Mouse (Mus musculus) hindbrain, embryonic 11.5 days (tissue): ENCODE results near the gene Rps29. TPM values are rescaled to one million over a fixed set of nuclear protein-coding genes. Genes with fewer than 3 reads are reported as not detected.
A peak's percentile ranks its signal among the peaks of the same experiment; 100 is the strongest.

Experiments used
- ATAC-seq: fragments of 200-750 bp; cut with Nextera tagmentation; 2 replicates; pipeline ENCODE4 v1.8.0; 2017; ENCODE audit warnings: mild to moderate bottlenecking, moderate TSS enrichment, moderate library complexity; ENCODE audit not compliant: low FRiP score
- DNase-seq: peaks from one replicate; pipeline ENCODE4 v3.0.0-alpha.2; 2015; ENCODE audit warnings: low spot score
- H3K27ac ChIP-seq: fragments of 300-500 bp; sonication (generic); 2 replicates; pipeline ENCODE4 v1.5.1; 2014; ENCODE audit warnings: mild to moderate bottlenecking, low read depth, low read length
- H3K27me3 ChIP-seq: fragments of 300-500 bp; sonication (generic); 2 replicates; pipeline ENCODE4 v1.6.1; 2014; ENCODE audit warnings: mild to moderate bottlenecking, low read length, moderate library complexity, mixed read lengths; ENCODE audit not compliant: control insufficient read depth, insufficient read depth
- H3K36me3 ChIP-seq: fragments of 300-500 bp; sonication (generic); 2 replicates; pipeline ENCODE4 v1.6.1; 2014; ENCODE audit warnings: mild to moderate bottlenecking, low read length, moderate library complexity, mixed read lengths; ENCODE audit not compliant: control insufficient read depth, insufficient read depth
- H3K4me1 ChIP-seq: fragments of 300-500 bp; sonication (generic); replicated peaks from 2 replicates; pipeline ENCODE4 v1.6.1; 2014; ENCODE audit warnings: low read length, mixed read lengths; ENCODE audit not compliant: control insufficient read depth, insufficient read depth
- H3K4me2 ChIP-seq: fragments of 300-500 bp; sonication (generic); replicated peaks from 2 replicates; pipeline ENCODE4 v1.6.1; 2014; ENCODE audit warnings: mild to moderate bottlenecking, low read depth, low read length
- H3K4me3 ChIP-seq: fragments of 300-500 bp; sonication (generic); 2 replicates; pipeline ENCODE4 v1.5.1; 2014; ENCODE audit warnings: low read depth, low read length
- H3K9ac ChIP-seq: fragments of 300-500 bp; sonication (generic); 2 replicates; pipeline ENCODE4 v1.6.1; 2014; ENCODE audit warnings: low read depth, low read length
- H3K9me3 ChIP-seq: fragments of 300-500 bp; sonication (generic); 2 replicates; pipeline ENCODE4 v1.6.1; 2016; ENCODE audit warnings: low read length; ENCODE audit not compliant: control insufficient read depth
- WGBS: fragments of 180-500 bp; shearing (Covaris S2); extraction: QIAGEN DNeasy Blood & Tissue Kit; methylation state at CpG from one replicate; pipeline ENCODE4 v1.1.7; 2014; 5-methylcytosine and 5-hydroxymethylcytosine counted together
- polyA plus RNA-seq: library from polyadenylated mRNA; unstranded; fragments of >200 nt; fragmentation: Nextera tagmentation; extraction: Ambion mirVana; gene quantifications from 2 replicates; pipeline ENCODE4 v1.2.1, GENCODE M21; 2014

Gene Rps29
- polyA plus RNA-seq, 1 experiment from 2014 or later, result 1,264 TPM

GRCm38 (mm10) chr12:69183583-69184308, 24.8 kb upstream of the Rps29 start, which contains the start of the genes Rpl36al and Mgat2:
TSS of gene Rpl36al (minus strand) at chr12:69184083.
TSS of gene Mgat2 (plus strand) at chr12:69184157.
- peaks cover 2% of the 10 kb centered on the region; the same call in 1 of the 2 replicates for H3K36me3 ChIP-seq
- peak within 1 kb of the TSS; percentile 90 for H3K27ac ChIP-seq
- ATAC-seq (peak; percentile 100), DNase-seq (peak; percentile 99)
- WGBS, result under 1% methylated on average over 77 of the region's 84 CpGs
- H3K27me3 ChIP-seq, result no peaks in the 10 kb centered on the region
- no peaks in the 10 kb centered on the region for H3K9me3 ChIP-seq
- H3K9ac ChIP-seq, result peak within 1 kb of the TSS; percentile 91
- no peaks in the 10 kb centered on the region for H3K4me1 ChIP-seq
- peak within 1 kb of the TSS; percentile 97 for H3K4me2 ChIP-seq
- peak within 1 kb of the TSS; percentile 87 for H3K4me3 ChIP-seq

- H3K9ac ChIP-seq, result no peak overlapping the region
- H3K27me3 ChIP-seq, result no peaks in the 10 kb centered on the region
- H3K36me3 ChIP-seq, result no peaks in the 10 kb centered on the region
- H3K27ac ChIP-seq, result no peak overlapping the region
- no peak overlapping the region for H3K4me2 ChIP-seq
- H3K9me3 ChIP-seq, result no peaks in the 10 kb centered on the region
- DNase-seq, result no peak
- H3K4me1 ChIP-seq, result no peaks in the 10 kb centered on the region
- WGBS, result 91% methylated on average over 4 of the region's 4 CpGs
- ATAC-seq, result no peak
- H3K4me3 ChIP-seq, result no peak overlapping the region
These were observed 22.8 kb upstream of the Rps29 start for GRCm38 (mm10) chr12:69181800-69182199.

- Histone ChIP-seq H3K4me2 (no peak overlapping the region), H3K4me1 (no peaks in the 10 kb centered on the region), H3K27ac (no peak overlapping the region), H3K27me3 (no peaks in the 10 kb centered on the region), H3K36me3 (no peaks in the 10 kb centered on the region; the same call in 1 of the 2 replicates), H3K9me3 (no peaks in the 10 kb centered on the region), H3K4me3 (no peak overlapping the region), H3K9ac (no peak overlapping the region)
- 72% methylated on average over 12 of the region's 12 CpGs for WGBS
- DNase-seq (no peak), ATAC-seq (no peak)
These were observed 20.4 kb upstream of the Rps29 start for GRCm38 (mm10) chr12:69179371-69179770.

- no peak overlapping the region for H3K27ac ChIP-seq
- no peaks in the 10 kb centered on the region for H3K4me1 ChIP-seq
- no peak for ATAC-seq
- WGBS, result 85% methylated on average over 3 of the region's 3 CpGs
- no peak for DNase-seq
- no peak overlapping the region for H3K4me2 ChIP-seq
- H3K4me3 ChIP-seq, result no peak overlapping the region
- no peaks in the 10 kb centered on the region for H3K27me3 ChIP-seq
- H3K9me3 ChIP-seq, result no peaks in the 10 kb centered on the region
- no peak overlapping the region for H3K9ac ChIP-seq
- H3K36me3 ChIP-seq, result no peaks in the 10 kb centered on the region; the same call in 1 of the 2 replicates
These were observed 18.5 kb upstream of the Rps29 start for GRCm38 (mm10) chr12:69177526-69177925.

GRCm38 (mm10) chr12:69175975-69176374, 17.0 kb upstream of the Rps29 start:
- ATAC-seq (no peak), DNase-seq (no peak)
- Histone ChIP-seq H3K36me3 (no peaks in the 10 kb centered on the region; the same call in 1 of the 2 replicates), H3K27ac (no peak overlapping the region), H3K4me3 (no peak overlapping the region), H3K4me1 (no peaks in the 10 kb centered on the region), H3K9ac (no peak overlapping the region), H3K9me3 (no peaks in the 10 kb centered on the region), H3K27me3 (no peaks in the 10 kb centered on the region), H3K4me2 (no peak overlapping the region)
- WGBS, result 93% methylated on average over 3 of the region's 3 CpGs

GRCm38 (mm10) chr12:69171307-69171706, 12.3 kb upstream of the Rps29 start:
- no peak for DNase-seq
- ATAC-seq, result no peak
- no peak overlapping the region for H3K9ac ChIP-seq
- 96% methylated on average over 2 of the region's 2 CpGs for WGBS
- no peaks in the 10 kb centered on the region; the same call in 1 of the 2 replicates for H3K36me3 ChIP-seq
- no peak overlapping the region for H3K4me3 ChIP-seq
- no peaks in the 10 kb centered on the region for H3K9me3 ChIP-seq
- no peaks in the 10 kb centered on the region for H3K4me1 ChIP-seq
- no peaks in the 10 kb centered on the region for H3K27me3 ChIP-seq
- no peak overlapping the region for H3K4me2 ChIP-seq
- H3K27ac ChIP-seq, result no peak overlapping the region

GRCm38 (mm10) chr12:69168461-69169106, 9.6 kb upstream of the Rps29 start, which contains the start of gene Lrr1:
TSS of gene Lrr1 (plus strand) at chr12:69168814.
- Histone ChIP-seq H3K9ac (peak within 1 kb of the TSS; percentile 73), H3K4me2 (peak within 1 kb of the TSS; percentile 67), H3K27me3 (no peaks in the 10 kb centered on the region), H3K9me3 (no peaks in the 10 kb centered on the region), H3K27ac (peak within 1 kb of the TSS; percentile 47; the same call in 1 of the 2 replicates), H3K4me3 (peak within 1 kb of the TSS; percentile 59), H3K4me1 (no peaks in the 10 kb centered on the region), H3K36me3 (no peaks in the 10 kb centered on the region)
- under 1% methylated on average over 40 of the region's 40 CpGs for WGBS
- DNase-seq (peak; percentile 87), ATAC-seq (peak; percentile 97)

- H3K27ac ChIP-seq, result no peak overlapping the region
These were observed 8.9 kb upstream of the Rps29 start for GRCm38 (mm10) chr12:69167656-69168460.

More at GRCm38 (mm10) chr12:69167656-69168460, 8.9 kb upstream of the Rps29 start:
- Histone ChIP-seq H3K9ac (peak overlapping the region; percentile 73), H3K4me3 (peak overlapping the region; percentile 59), H3K4me1 (no peaks in the 10 kb centered on the region), H3K36me3 (no peaks in the 10 kb centered on the region), H3K27me3 (no peaks in the 10 kb centered on the region), H3K4me2 (peak overlapping the region; percentile 67), H3K9me3 (no peaks in the 10 kb centered on the region)
- DNase-seq (no peak), ATAC-seq (peak; percentile 70)
- WGBS, result 10% methylated on average over 18 of the region's 18 CpGs
